Mouse (Mus musculus) cortical plate, adult 2 months (tissue): ENCODE data around the gene Ppp2r1b.

Source experiments
- CTCF ChIP-seq: fragments of 200-500 bp; IDR thresholded peaks from 2 replicates; pipeline ENCODE4 v1.5.1; 2011; ENCODE audit warnings: mild to moderate bottlenecking, control low read depth, low read length; ENCODE audit not compliant: insufficient read depth; ENCODE audit errors: extremely low read depth
- POLR2A ChIP-seq: fragments of 200-500 bp; IDR thresholded peaks from 2 replicates; pipeline ENCODE4 v1.6.1; 2011; ENCODE audit warnings: mild to moderate bottlenecking, low read length, control low read depth; ENCODE audit not compliant: insufficient read depth; ENCODE audit errors: extremely low read depth

DNA sequence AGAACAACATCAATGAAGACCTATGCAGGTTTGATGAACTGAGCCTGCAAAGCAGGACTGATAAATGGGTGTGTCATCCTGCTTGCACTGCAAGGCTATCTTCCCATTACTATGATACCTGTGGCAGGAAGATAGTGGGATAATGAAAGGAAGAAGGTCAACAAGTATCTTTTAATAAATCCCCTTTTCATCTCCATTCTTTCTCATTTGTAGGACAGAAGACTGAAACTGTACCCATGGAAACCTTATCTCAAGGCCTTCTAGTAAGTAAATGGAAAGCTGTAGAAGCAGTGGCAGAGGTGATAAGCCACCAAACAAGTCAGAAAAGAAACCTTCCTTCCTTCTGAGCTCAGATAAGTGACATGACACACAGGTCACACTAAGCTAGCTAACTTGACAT, 79.4 kb downstream of the Ppp2r1b start:
- TF ChIP-seq POLR2A (no peak), CTCF (no peak)
